Mouse (Mus musculus) skeletal muscle tissue, adult 2 months (tissue): ENCODE measurements at regions not wholly inside any gene's neighbourhood (a gene's known extent, or its start where the extent isn't known, plus 50 kb on each side); places are given as distances from the start of the nearest gene placed in this dataset.

Experiments used
- DNase-seq: peaks from one replicate; pipeline ENCODE4 v3.0.0-alpha.2; 2012; ENCODE audit warnings: low read depth, low spot score

- DNase-seq, result no peak
Observed at GRCm38 (mm10) chr10:95032760-95033716, 88.4 kb upstream of the Plxnc1 start.

- no peak for DNase-seq
Observed at GRCm38 (mm10) chr10:95031371-95031770, 86.7 kb upstream of the Plxnc1 start.

GRCm38 (mm10) chr10:95030801-95031200 is 86.2 kb upstream of the Plxnc1 start:
- no peak for DNase-seq

- DNase-seq, result no peak
Observed at GRCm38 (mm10) chr10:95029554-95029953, 84.9 kb upstream of the Plxnc1 start.

- no peak for DNase-seq
Observed at GRCm38 (mm10) chr10:95025569-95026327, 81.1 kb upstream of the Plxnc1 start.

GRCm38 (mm10) chr10:95021209-95021608 is 76.6 kb upstream of the Plxnc1 start:
- DNase-seq, result no peak

- DNase-seq, result no peak
Observed at GRCm38 (mm10) chr10:95016896-95017295, 72.3 kb upstream of the Plxnc1 start.

GRCm38 (mm10) chr10:95015298-95015951 is 70.8 kb upstream of the Plxnc1 start:
- no peak for DNase-seq

GRCm38 (mm10) chr10:95013946-95014345 is 69.3 kb upstream of the Plxnc1 start:
- DNase-seq, result peak; percentile 84

GRCm38 (mm10) chr10:95013213-95013915 is 68.7 kb upstream of the Plxnc1 start:
- no peak for DNase-seq

GRCm38 (mm10) chr10:95010333-95010732 is 65.7 kb upstream of the Plxnc1 start:
- no peak for DNase-seq

GRCm38 (mm10) chr10:95009081-95009480 is 64.4 kb upstream of the Plxnc1 start:
- no peak for DNase-seq

GRCm38 (mm10) chr10:95004065-95004763 is 59.6 kb upstream of the Plxnc1 start:
- DNase-seq, result peak; percentile 62

- DNase-seq, result peak; percentile 52
Observed at GRCm38 (mm10) chr10:95003621-95004020, 59.0 kb upstream of the Plxnc1 start.

GRCm38 (mm10) chr10:95001650-95002049 is 57.0 kb upstream of the Plxnc1 start:
- no peak for DNase-seq

- no peak for DNase-seq
Observed at GRCm38 (mm10) chr10:94999716-95000115, 55.1 kb upstream of the Plxnc1 start.
